Mouse (Mus musculus): Measurements from ENCODE around the gene Gm26602. TPM values are rescaled to one million over a fixed set of nuclear protein-coding genes. Genes with fewer than 3 reads are reported as not detected.
"Not testable (repeated sequence)": the region's sequence is repeated elsewhere in the genome, so short reads cannot be mapped to it uniquely, and the experiment has no call there.

Gm26602 gene
- total RNA-seq, 2 experiments from 2014 or later = not detected

- no peak for DNase-seq (ENCODE audit: low spot score in 2 of 2)
- H3K27ac ChIP-seq = no peak overlapping the region
- TF ChIP-seq CTCF (conservative IDR thresholded peaks at IDR 0.05) = no peak
- no peak overlapping the region for H3K4me3 ChIP-seq
Measured at GRCm38 (mm10) chr10:79949873-79950272, 39.2 kb downstream of the Gm26602 start.

DNA sequence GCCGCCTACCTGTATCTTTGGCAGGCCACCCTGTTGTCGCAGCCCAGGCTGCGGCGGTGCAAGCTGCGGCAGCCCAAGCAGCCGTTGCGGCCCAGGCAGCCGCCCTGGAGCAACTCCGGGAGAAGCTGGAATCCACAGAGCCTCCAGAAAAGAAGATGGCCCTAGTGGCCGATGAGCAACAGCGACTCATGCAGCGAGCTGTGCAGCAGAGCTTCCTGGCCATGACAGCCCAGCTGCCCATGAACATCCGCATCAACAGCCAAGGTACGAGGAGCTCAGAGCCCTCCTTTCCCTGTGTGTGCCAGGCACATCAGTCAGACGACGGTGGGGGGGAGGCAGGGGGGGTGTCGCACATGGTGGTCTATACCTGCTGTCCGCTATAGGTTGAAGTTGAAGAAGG, 40.0 kb downstream of the Gm26602 start:
- no peak for DNase-seq (ENCODE audit: low spot score in 2 of 2)
- no peak overlapping the region for H3K27ac ChIP-seq
- no peak for TF ChIP-seq CTCF (conservative IDR thresholded peaks at IDR 0.05)
- H3K4me3 ChIP-seq = no peak overlapping the region

GRCm38 (mm10) chr10:79953946-79954345, 43.3 kb downstream of the Gm26602 start:
- DNase-seq (ENCODE audit: low spot score in 2 of 2) = peak in 1 of 2 experiments; percentile 49
- peak; percentile 87 for TF ChIP-seq CTCF (conservative IDR thresholded peaks at IDR 0.05)
- no peak overlapping the region for H3K4me3 ChIP-seq
- H3K27ac ChIP-seq = no peak overlapping the region

GRCm38 (mm10) chr10:79955691-79956090, 45.0 kb downstream of the Gm26602 start:
- H3K4me3 ChIP-seq = no peak overlapping the region
- no peak for DNase-seq (ENCODE audit: low spot score in 2 of 2)
- no peak for TF ChIP-seq CTCF (conservative IDR thresholded peaks at IDR 0.05)
- H3K27ac ChIP-seq = no peak overlapping the region

DNA sequence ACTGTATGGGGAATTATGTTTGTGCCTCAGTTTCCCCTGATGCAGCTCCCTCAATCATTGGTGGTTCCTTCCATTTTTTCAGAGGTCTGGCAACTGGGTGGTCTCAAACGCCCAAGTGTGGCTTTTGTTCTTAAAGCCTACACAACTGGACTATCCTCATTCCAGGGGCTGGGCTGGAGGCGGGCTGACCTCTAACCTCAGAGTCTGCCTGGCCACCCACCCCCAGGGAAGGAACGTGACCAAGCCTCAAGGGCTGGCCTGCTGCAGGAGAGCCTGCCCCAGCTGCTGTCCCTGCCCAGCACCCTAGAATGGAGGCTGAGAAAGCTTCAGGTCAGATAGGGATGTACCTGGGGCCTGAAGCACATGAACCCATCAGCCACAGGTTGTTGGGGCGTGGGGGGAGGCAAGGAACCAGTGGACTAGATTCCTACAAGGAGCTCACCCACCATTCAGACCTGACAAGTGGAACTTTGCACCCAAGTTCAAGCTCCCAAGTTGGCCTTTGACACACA, 46.0 kb downstream of the Gm26602 start:
- DNase-seq (ENCODE audit: low spot score in 2 of 2) = no peak
- Histone ChIP-seq H3K27ac (no peak overlapping the region), H3K4me3 (no peak overlapping the region)
- TF ChIP-seq CTCF (conservative IDR thresholded peaks at IDR 0.05) = no peak

DNA sequence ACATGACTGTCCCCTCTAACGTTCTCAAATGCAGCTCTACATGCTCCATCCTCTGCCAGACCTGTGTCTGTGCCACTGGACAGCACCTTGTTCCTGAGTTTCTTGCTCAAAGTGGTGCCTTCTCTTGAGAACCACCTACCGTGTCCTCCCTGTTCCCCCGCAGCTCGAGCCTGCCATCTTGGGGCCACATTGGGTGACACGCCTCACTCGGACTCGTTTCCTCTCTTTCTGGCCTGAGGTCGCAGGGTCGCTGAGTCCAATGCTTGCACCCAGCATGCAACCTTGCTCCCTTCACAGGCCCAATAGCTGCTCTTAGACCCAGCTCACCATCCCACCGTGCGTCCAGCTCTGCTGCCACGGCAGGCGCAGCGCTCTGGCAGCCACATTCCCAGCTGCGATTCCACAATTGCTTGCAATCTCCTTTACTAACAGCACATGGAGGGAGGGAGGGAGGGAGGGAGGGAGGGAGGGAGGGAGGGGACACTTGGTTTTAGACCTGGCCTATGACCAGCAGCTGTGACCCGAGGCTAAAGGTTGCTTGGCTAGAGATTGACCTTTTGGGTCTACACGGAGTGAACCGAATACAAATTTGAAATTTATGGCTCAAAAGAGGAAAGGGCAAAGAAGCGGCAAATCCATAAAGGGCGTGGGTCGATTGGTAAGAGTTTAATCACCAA, 47.6 kb downstream of the Gm26602 start:
- peak; percentile 61 to 76 for DNase-seq (ENCODE audit: low spot score in 2 of 2)
- no peak overlapping the region for H3K27ac ChIP-seq
- peak; percentile 96 for TF ChIP-seq CTCF (conservative IDR thresholded peaks at IDR 0.05)
- H3K4me3 ChIP-seq = no peak overlapping the region

DNA sequence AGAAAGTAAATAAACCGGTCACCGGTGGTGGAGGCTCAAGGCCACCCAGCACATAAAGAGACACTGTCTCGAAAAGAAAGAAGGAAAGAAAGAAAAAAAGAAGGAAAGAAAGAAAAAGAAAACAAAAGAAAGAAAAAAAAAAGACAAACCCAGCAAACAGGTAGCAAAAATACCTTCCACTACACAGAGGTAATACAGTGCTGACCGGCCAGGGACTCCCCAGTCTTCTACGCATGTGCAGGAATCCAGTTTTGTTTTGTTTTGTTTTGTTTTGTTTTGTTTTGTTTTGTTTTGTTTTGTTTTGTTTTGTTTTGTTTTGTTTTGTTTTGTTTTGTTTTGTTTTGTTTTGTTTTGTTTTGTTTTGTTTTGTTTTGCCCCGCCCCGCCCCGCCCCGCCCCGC, 48.8 kb downstream of the Gm26602 start:
- peak overlapping the region; percentile 3; the same call in 1 of the 2 replicates for H3K4me3 ChIP-seq
- DNase-seq (ENCODE audit: low spot score in 2 of 2); H3K27ac ChIP-seq: not testable (repeated sequence)

DNA sequence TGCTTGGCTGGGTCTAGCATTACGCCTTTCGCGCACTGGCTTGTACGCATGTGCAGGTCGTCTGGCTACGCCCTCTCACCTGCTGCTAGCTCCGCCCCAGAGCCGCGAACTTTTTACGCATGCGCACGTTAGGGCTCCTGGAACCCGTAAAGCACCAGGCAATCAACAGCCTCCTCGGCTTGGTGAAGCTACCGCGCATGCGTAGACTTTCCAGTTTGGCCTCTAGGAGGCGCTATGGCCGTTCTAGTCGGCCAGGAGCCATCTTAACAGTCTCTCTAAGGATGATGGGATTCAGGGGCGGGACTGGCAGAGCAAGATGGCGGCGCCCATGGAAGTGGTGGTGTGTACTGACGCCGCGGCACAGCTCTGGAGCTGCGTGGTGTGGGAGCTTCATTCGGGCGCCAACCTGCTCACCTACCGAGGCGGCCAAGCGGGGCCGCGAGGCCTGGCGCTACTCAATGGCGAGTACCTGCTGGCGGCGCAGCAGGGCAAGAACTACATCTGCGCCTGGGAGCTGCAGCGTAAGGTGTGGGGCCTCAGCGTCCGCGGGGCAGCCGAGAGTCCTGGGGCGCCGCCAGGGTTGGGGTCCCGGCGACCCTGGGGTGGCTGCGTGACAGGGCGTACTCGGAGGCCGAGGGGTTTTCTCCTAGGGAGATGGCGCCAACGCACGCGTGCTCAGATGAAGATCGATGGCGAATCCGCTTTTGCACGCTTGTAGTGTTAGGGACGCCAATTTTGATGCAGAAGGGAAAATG, 49.4 kb downstream of the Gm26602 start, which contains the start of gene Wdr18:
Gene Wdr18 (plus strand): TSS at position 306 of the 755 bp plus-strand sequence.
- Histone ChIP-seq H3K27ac (peak within 1 kb of the TSS; percentile 89), H3K4me3 (peak within 1 kb of the TSS; percentile 99)
- DNase-seq (ENCODE audit: low spot score in 2 of 2) = peak; percentile 100
- peak; percentile 93 for TF ChIP-seq CTCF (conservative IDR thresholded peaks at IDR 0.05)

Small RNA genes lying within 50 kb of the gene (microRNA-seq; reads per million reads assigned to microRNA genes)
- gene Mir6910 = 0 to 0.32 reads per million in 2 experiments

Other genes with a start within 250 kb of the Gm26602 start
- gene Madcam1, start 246.3 kb upstream of the Gm26602 start, total RNA-seq (2021) = not detected
- 10 to 100 TPM; 67.8 to 73.5 TPM for gene Tpgs1, start 241.5 kb upstream of the Gm26602 start, total RNA-seq (2021)
- gene Cdc34, start 228.7 kb upstream of the Gm26602 start, total RNA-seq (2021) = 10 to 100 TPM; 73.1 to 79.8 TPM
- 1 to 10 TPM; 3.3 to 4.0 TPM for gene Gzmm, start 221.8 kb upstream of the Gm26602 start, total RNA-seq (2021)
- gene Bsg, start 206.4 kb upstream of the Gm26602 start, total RNA-seq (2021) = 100 to 1,000 TPM; 538 TPM
- 100 to 1,000 TPM; 118 TPM for gene Hcn2, start 194.2 kb upstream of the Gm26602 start, total RNA-seq (2021)
- 10 to 100 TPM; 44.5 to 50.6 TPM for gene Polrmt, start 164.3 kb upstream of the Gm26602 start, total RNA-seq (2021)
- 1 to 10 TPM; 1.9 to 2.8 TPM for gene Fgf22, start 155.8 kb upstream of the Gm26602 start, total RNA-seq (2021)
- 10 to 100 TPM; 85.0 to 88.3 TPM for gene Rnf126, start 143.9 kb upstream of the Gm26602 start, total RNA-seq (2021)
- 1 to 10 TPM; 2.5 to 2.7 TPM for gene Fstl3, start 133.6 kb upstream of the Gm26602 start, total RNA-seq (2021)
- under 1 TPM; 0.26 to 0.37 TPM for gene Prss57, start 119.9 kb upstream of the Gm26602 start, total RNA-seq (2021)
- gene Palm, start 117.3 kb upstream of the Gm26602 start, total RNA-seq (2021) = 100 to 1,000 TPM; 275 to 277 TPM
- 1 to 10 TPM in 1 of 2 experiments, under 1 TPM in 1; 0.54 to 1.1 TPM for gene Misp, start 89.9 kb upstream of the Gm26602 start, total RNA-seq (2021)
- gene Ptbp1, start 56.4 kb upstream of the Gm26602 start, total RNA-seq (2021) = 10 to 100 TPM; 56.9 to 58.7 TPM
- 1 to 10 TPM; 1.5 to 2.6 TPM for gene Prtn3, start 36.4 kb upstream of the Gm26602 start, total RNA-seq (2021)
- gene Plppr3, start 36.2 kb upstream of the Gm26602 start, total RNA-seq (2021) = 10 to 100 TPM; 33.7 to 37.1 TPM
- gene Elane, start 24.6 kb upstream of the Gm26602 start, total RNA-seq (2021) = not detected
- gene Cfd, start 20.0 kb upstream of the Gm26602 start, total RNA-seq (2021) = not detected
- 10 to 100 TPM; 57.7 to 59.3 TPM for gene Med16, start 1.9 kb upstream of the Gm26602 start, total RNA-seq (2021)
- 1 to 10 TPM; 5.6 to 7.1 TPM for gene Kiss1r, start 6.1 kb downstream of the Gm26602 start, total RNA-seq (2021)
- 100 to 1,000 TPM; 365 to 385 TPM for gene R3hdm4, start 10.4 kb downstream of the Gm26602 start, total RNA-seq (2021)
- 1 to 10 TPM; 7.5 to 8.5 TPM for gene Arid3a, start 16.2 kb downstream of the Gm26602 start, total RNA-seq (2021)
- gene Wdr18, start 49.3 kb downstream of the Gm26602 start, total RNA-seq (2021) = 10 to 100 TPM; 44.8 to 47.0 TPM
- under 1 TPM in 1 of 2 experiments, not detected in 1; 0.15 TPM for gene Grin3b, start 59.9 kb downstream of the Gm26602 start, total RNA-seq (2021)
- gene Tmem259, start 73.5 kb downstream of the Gm26602 start, total RNA-seq (2021) = 100 to 1,000 TPM; 124 TPM
- 1 to 10 TPM; 5.4 to 5.6 TPM for gene Cnn2, start 77.7 kb downstream of the Gm26602 start, total RNA-seq (2021)
- 10 to 100 TPM; 10.7 to 11.0 TPM for gene Abca7, start 85.6 kb downstream of the Gm26602 start, total RNA-seq (2021)
- 1 to 10 TPM; 3.7 to 4.4 TPM for gene Arhgap45, start 105.8 kb downstream of the Gm26602 start, total RNA-seq (2021)
- gene Polr2e, start 128.9 kb downstream of the Gm26602 start, total RNA-seq (2021) = 10 to 100 TPM; 77.8 to 79.1 TPM
- 100 to 1,000 TPM; 440 to 464 TPM for gene Gpx4, start 136.3 kb downstream of the Gm26602 start, total RNA-seq (2021)
- 10 to 100 TPM; 22.4 to 23.4 TPM for gene Sbno2, start 194.7 kb downstream of the Gm26602 start, total RNA-seq (2021)
- gene Stk11, start 204.9 kb downstream of the Gm26602 start, total RNA-seq (2021) = 10 to 100 TPM; 96.8 to 97.7 TPM
- gene Atp5d, start 227.8 kb downstream of the Gm26602 start, total RNA-seq (2021) = 100 to 1,000 TPM; 332 to 344 TPM
- 100 to 1,000 TPM; 331 to 341 TPM for gene Cbarp, start 230.0 kb downstream of the Gm26602 start, total RNA-seq (2021)
- 10 to 100 TPM; 53.1 to 54.5 TPM for gene Midn, start 237.4 kb downstream of the Gm26602 start, total RNA-seq (2021)